Mouse (Mus musculus) liver, postnatal 0 days (tissue): ENCODE data around the gene Pkdrej. TPM values are rescaled to one million over a fixed set of nuclear protein-coding genes. Genes with fewer than 3 reads are reported as not detected.

ENCODE experiments used
- ATAC-seq: fragments of 200-750 bp; cut with Nextera tagmentation; 2 replicates; pipeline ENCODE4 v1.8.0; 2017; ENCODE audit warnings: mild to moderate bottlenecking, moderate library complexity
- DNase-seq: peaks from one replicate; pipeline ENCODE4 v3.0.0-alpha.2; 2016
- H3K27ac ChIP-seq: fragments of 300-500 bp; sonication (generic); 2 replicates; pipeline ENCODE4 v1.5.1; 2014; ENCODE audit warnings: antibody characterized with exemption, moderate library complexity, mild to moderate bottlenecking, low read depth
- H3K27me3 ChIP-seq: fragments of 300-500 bp; sonication (generic); 2 replicates; pipeline ENCODE4 v1.6.1; 2014; ENCODE audit warnings: low read length, control low read depth, mixed read lengths; ENCODE audit not compliant: insufficient read depth
- H3K36me3 ChIP-seq: fragments of 300-500 bp; sonication (generic); replicated peaks from 2 replicates; pipeline ENCODE4 v1.6.1; 2014; ENCODE audit warnings: mild to moderate bottlenecking, control low read depth, low read length, moderate library complexity, mixed read lengths; ENCODE audit not compliant: insufficient read depth
- H3K4me1 ChIP-seq: fragments of 300-500 bp; sonication (generic); 2 replicates; pipeline ENCODE4 v1.6.1; 2014; ENCODE audit warnings: antibody characterized with exemption, mild to moderate bottlenecking, control low read depth; ENCODE audit not compliant: insufficient read depth
- H3K4me2 ChIP-seq: fragments of 300-500 bp; sonication (generic); 2 replicates; pipeline ENCODE4 v1.6.1; 2014; ENCODE audit warnings: low read depth, mild to moderate bottlenecking, low read length, moderate library complexity, mixed read lengths
- H3K4me3 ChIP-seq: fragments of 300-500 bp; sonication (generic); 2 replicates; pipeline ENCODE4 v1.5.1; 2014; ENCODE audit warnings: low read depth, low read length
- H3K9ac ChIP-seq: fragments of 300-500 bp; sonication (generic); replicated peaks from 2 replicates; pipeline ENCODE4 v1.6.1; 2014; ENCODE audit warnings: mild to moderate bottlenecking, moderate library complexity
- H3K9me3 ChIP-seq: fragments of 300-500 bp; sonication (generic); 2 replicates; pipeline ENCODE4 v1.6.1; 2016; ENCODE audit warnings: mild to moderate bottlenecking, control low read depth, low read length, mixed read lengths
- CTCF ChIP-seq: sonication (generic); IDR thresholded peaks from 2 replicates; pipeline ENCODE4 v1.5.1; 2016; ENCODE audit warnings: antibody characterized with exemption, low read depth
- EP300 ChIP-seq: IDR thresholded peaks from 2 replicates; pipeline ENCODE4 v1.6.1; 2016; ENCODE audit warnings: antibody characterized with exemption, low read depth, mild to moderate bottlenecking
- WGBS: fragments of 180-500 bp; shearing (Covaris S2); extraction: QIAGEN DNeasy Blood & Tissue Kit; methylation state at CpG from one replicate; pipeline ENCODE4 v1.1.7; 2014; ENCODE audit not compliant: insufficient replicate concordance; 5-methylcytosine and 5-hydroxymethylcytosine counted together
- polyA plus RNA-seq: library from polyadenylated mRNA; unstranded; fragments of >200 nt; fragmentation: Nextera tagmentation; extraction: Ambion mirVana; gene quantifications from 2 replicates; pipeline ENCODE4 v1.2.1, GENCODE M21; 2015

The Pkdrej gene
- polyA plus RNA-seq, 1 experiment from 2014 or later, result not detected

GRCm38 (mm10) chr15:85768991-85769390, 52.5 kb downstream of the Pkdrej start:
- WGBS, result 77% methylated on average over 8 of the region's 8 CpGs

GRCm38 (mm10) chr15:85766677-85767076, 54.9 kb downstream of the Pkdrej start:
- DNase-seq (no peak), ATAC-seq (no peak)
- no peaks in the 10 kb centered on the region; the same call in none of the 2 replicates for H3K4me1 ChIP-seq
- TF ChIP-seq EP300 (no peak), CTCF (no peak)
- H3K27me3 ChIP-seq, result no peaks in the 10 kb centered on the region
- H3K27ac ChIP-seq, result 0 out of 2 replicates have a peak overlapping the region, but pooled peaks have one; percentile 30
- H3K9me3 ChIP-seq, result no peaks in the 10 kb centered on the region
- no peak overlapping the region for H3K4me3 ChIP-seq
- no peaks in the 10 kb centered on the region for H3K36me3 ChIP-seq
- 75% methylated on average over 5 of the region's 5 CpGs for WGBS
- no peak overlapping the region for H3K9ac ChIP-seq
- H3K4me2 ChIP-seq, result no peak overlapping the region

More at GRCm38 (mm10) chr15:85768991-85769390, 52.5 kb downstream of the Pkdrej start:
- Histone ChIP-seq H3K36me3 (no peaks in the 10 kb centered on the region), H3K4me1 (peaks cover 2% of the 10 kb centered on the region), H3K9ac (no peak overlapping the region), H3K4me3 (no peak overlapping the region), H3K27me3 (no peaks in the 10 kb centered on the region), H3K27ac (peak overlapping the region; percentile 95), H3K9me3 (no peaks in the 10 kb centered on the region), H3K4me2 (no peak overlapping the region)
- ATAC-seq, result no peak
- no peak for DNase-seq
- TF ChIP-seq EP300 (no peak), CTCF (no peak)

- Histone ChIP-seq H3K27ac (0 out of 2 replicates have a peak overlapping the region, but pooled peaks have one; percentile 6), H3K4me1 (no peaks in the 10 kb centered on the region; the same call in 1 of the 2 replicates), H3K4me3 (no peak overlapping the region), H3K9ac (no peak overlapping the region), H3K9me3 (no peaks in the 10 kb centered on the region), H3K27me3 (no peaks in the 10 kb centered on the region), H3K4me2 (no peak overlapping the region), H3K36me3 (no peaks in the 10 kb centered on the region)
- no peak for TF ChIP-seq CTCF
- 45% methylated on average over 3 of the region's 3 CpGs for WGBS
- DNase-seq, result no peak
- ATAC-seq, result no peak
These were observed 56.5 kb downstream of the Pkdrej start for GRCm38 (mm10) chr15:85765022-85765421.

Other genes starting within 250 kb of the Pkdrej start
- 0.05 and 0.09 TPM in 2 replicates for gene Wnt7b, start 239.3 kb downstream of the Pkdrej start, polyA plus RNA-seq
- gene Ppara, start 86.8 kb downstream of the Pkdrej start, polyA plus RNA-seq, result 169 and 185 TPM in 2 replicates
- gene Cdpf1, start 10.0 kb downstream of the Pkdrej start, polyA plus RNA-seq, result 12.9 and 14.1 TPM in 2 replicates
- gene Ttc38, start 10.6 kb upstream of the Pkdrej start, polyA plus RNA-seq, result 16.2 and 17.6 TPM in 2 replicates
- gene Gtse1, start 38.0 kb upstream of the Pkdrej start, polyA plus RNA-seq, result 8.2 and 8.9 TPM in 2 replicates
- 13.9 and 15.3 TPM in 2 replicates for gene Trmu, start 57.6 kb upstream of the Pkdrej start, polyA plus RNA-seq
- 0.09 and 0.11 TPM in 2 replicates for gene Celsr1, start 212.0 kb upstream of the Pkdrej start, polyA plus RNA-seq
- 3.2 and 3.7 TPM in 2 replicates for gene Gramd4, start 236.0 kb upstream of the Pkdrej start, polyA plus RNA-seq